Mouse (Mus musculus) hindbrain, embryonic 13.5 days (tissue): Measurements from ENCODE around the gene Nit2. TPM values are rescaled to one million over a fixed set of nuclear protein-coding genes. Genes with fewer than 3 reads are reported as not detected.

Experiments
- ATAC-seq: fragments of 200-750 bp; cut with Nextera tagmentation; 2 replicates; pipeline ENCODE4 v1.8.0; 2017; ENCODE audit warnings: moderate TSS enrichment; ENCODE audit not compliant: low FRiP score
- H3K27ac ChIP-seq: fragments of 300-500 bp; sonication (generic); 2 replicates; pipeline ENCODE4 v1.5.1; 2015; ENCODE audit warnings: inconsistent platforms, mild to moderate bottlenecking, moderate library complexity
- H3K27me3 ChIP-seq: fragments of 300-500 bp; sonication (generic); 2 replicates; pipeline ENCODE4 v1.6.1; 2015; ENCODE audit warnings: mild to moderate bottlenecking, inconsistent platforms
- H3K36me3 ChIP-seq: fragments of 300-500 bp; sonication (generic); 2 replicates; pipeline ENCODE4 v1.6.1; 2015; ENCODE audit warnings: mild to moderate bottlenecking, inconsistent platforms
- H3K4me1 ChIP-seq: fragments of 300-500 bp; sonication (generic); replicated peaks from 2 replicates; pipeline ENCODE4 v1.6.1; 2015; ENCODE audit warnings: inconsistent platforms
- H3K4me2 ChIP-seq: fragments of 300-500 bp; sonication (generic); 2 replicates; pipeline ENCODE4 v1.6.1; 2015; ENCODE audit warnings: inconsistent platforms, mild to moderate bottlenecking, moderate library complexity
- H3K4me3 ChIP-seq: fragments of 300-500 bp; sonication (generic); 2 replicates; pipeline ENCODE4 v1.5.1; 2015; ENCODE audit warnings: mild to moderate bottlenecking, inconsistent platforms
- H3K9ac ChIP-seq: fragments of 300-500 bp; sonication (generic); 2 replicates; pipeline ENCODE4 v1.6.1; 2015; ENCODE audit warnings: mild to moderate bottlenecking, inconsistent platforms
- H3K9me3 ChIP-seq: fragments of 300-500 bp; sonication (generic); 2 replicates; pipeline ENCODE4 v1.6.1; 2016; ENCODE audit warnings: inconsistent platforms
- WGBS: fragments of 180-500 bp; shearing (Covaris S2); methylation state at CpG from one replicate; pipeline ENCODE4 v1.1.7; 2015; 5-methylcytosine and 5-hydroxymethylcytosine counted together
- polyA plus RNA-seq: library from polyadenylated mRNA; unstranded; fragments of >200 nt; fragmentation: Nextera tagmentation; extraction: Ambion mirVana; gene quantifications from 2 replicates; pipeline ENCODE4 v1.2.1, GENCODE M21; 2015

Nit2 gene
- polyA plus RNA-seq = 39.9 and 45.0 TPM in 2 replicates

GRCm38 (mm10) chr16:57166611-57167513 is at the start of gene Nit2:
TSS of gene Nit2 (minus strand) at chr16:57167341.
- no peaks in the 10 kb centered on the region for H3K27me3 ChIP-seq
- under 1% methylated on average over 58 of the region's 58 CpGs for WGBS
- ATAC-seq = peak; percentile 99

GRCm38 (mm10) chr16:57215957-57216356 is 48.8 kb upstream of the Nit2 start:
- H3K9me3 ChIP-seq = no peaks in the 10 kb centered on the region
- no peak overlapping the region for H3K4me3 ChIP-seq
- ATAC-seq = no peak
- H3K4me2 ChIP-seq = no peak overlapping the region
- no peaks in the 10 kb centered on the region for H3K27me3 ChIP-seq
- H3K9ac ChIP-seq = no peak overlapping the region
- peaks cover 36% of the 10 kb centered on the region for H3K36me3 ChIP-seq
- H3K27ac ChIP-seq = no peak overlapping the region
- no peaks in the 10 kb centered on the region for H3K4me1 ChIP-seq

More at GRCm38 (mm10) chr16:57166611-57167513, at the start of gene Nit2:
- Histone ChIP-seq H3K9me3 (no peaks in the 10 kb centered on the region), H3K4me2 (peak within 1 kb of the TSS; percentile 66), H3K27ac (peak within 1 kb of the TSS; percentile 85), H3K4me1 (peaks cover 15% of the 10 kb centered on the region), H3K9ac (peak within 1 kb of the TSS; percentile 79), H3K4me3 (peak within 1 kb of the TSS; percentile 60), H3K36me3 (peaks cover 18% of the 10 kb centered on the region)

GRCm38 (mm10) chr16:57211037-57211436 is 43.9 kb upstream of the Nit2 start:
- Histone ChIP-seq H3K9me3 (no peaks in the 10 kb centered on the region), H3K27ac (no peak overlapping the region), H3K9ac (no peak overlapping the region), H3K4me1 (no peaks in the 10 kb centered on the region), H3K27me3 (no peaks in the 10 kb centered on the region), H3K4me3 (no peak overlapping the region), H3K36me3 (peaks cover 44% of the 10 kb centered on the region), H3K4me2 (no peak overlapping the region)
- 94% methylated on average over 2 of the region's 2 CpGs for WGBS
- no peak for ATAC-seq

- no peak for ATAC-seq
Observed at GRCm38 (mm10) chr16:57208342-57208741, 41.2 kb upstream of the Nit2 start.

GRCm38 (mm10) chr16:57197281-57197680 is 30.1 kb upstream of the Nit2 start:
- 66% methylated on average over 3 of the region's 3 CpGs for WGBS
- no peak for ATAC-seq
- Histone ChIP-seq H3K4me2 (no peak overlapping the region), H3K36me3 (peaks cover 37% of the 10 kb centered on the region), H3K27me3 (no peaks in the 10 kb centered on the region), H3K9me3 (no peaks in the 10 kb centered on the region), H3K27ac (no peak overlapping the region), H3K9ac (no peak overlapping the region), H3K4me3 (no peak overlapping the region), H3K4me1 (no peaks in the 10 kb centered on the region)

More at GRCm38 (mm10) chr16:57208342-57208741, 41.2 kb upstream of the Nit2 start:
- no peaks in the 10 kb centered on the region for H3K4me1 ChIP-seq
- H3K4me2 ChIP-seq = no peak overlapping the region
- no peak overlapping the region for H3K4me3 ChIP-seq
- 87% methylated on average over 2 of the region's 2 CpGs for WGBS
- H3K27me3 ChIP-seq = no peaks in the 10 kb centered on the region
- no peak overlapping the region for H3K9ac ChIP-seq
- H3K36me3 ChIP-seq = peaks cover 39% of the 10 kb centered on the region
- no peaks in the 10 kb centered on the region for H3K9me3 ChIP-seq
- H3K27ac ChIP-seq = no peak overlapping the region

GRCm38 (mm10) chr16:57196590-57196989 is 29.4 kb upstream of the Nit2 start:
- H3K36me3 ChIP-seq = peaks cover 43% of the 10 kb centered on the region
- H3K9me3 ChIP-seq = no peaks in the 10 kb centered on the region

GRCm38 (mm10) chr16:57191214-57191613 is 24.1 kb upstream of the Nit2 start:
- 91% methylated on average over 14 of the region's 14 CpGs for WGBS
- H3K9ac ChIP-seq = no peak overlapping the region
- no peak overlapping the region for H3K27ac ChIP-seq
- no peaks in the 10 kb centered on the region for H3K4me1 ChIP-seq
- no peaks in the 10 kb centered on the region for H3K27me3 ChIP-seq
- H3K36me3 ChIP-seq = peaks cover 44% of the 10 kb centered on the region
- H3K4me2 ChIP-seq = no peak overlapping the region
- ATAC-seq = no peak
- no peaks in the 10 kb centered on the region for H3K9me3 ChIP-seq
- no peak overlapping the region for H3K4me3 ChIP-seq

More at GRCm38 (mm10) chr16:57196590-57196989, 29.4 kb upstream of the Nit2 start:
- H3K4me2 ChIP-seq = no peak overlapping the region
- H3K4me1 ChIP-seq = no peaks in the 10 kb centered on the region
- no peak overlapping the region for H3K4me3 ChIP-seq
- no peak overlapping the region for H3K9ac ChIP-seq
- H3K27ac ChIP-seq = no peak overlapping the region
- ATAC-seq = no peak
- 89% methylated on average over 5 of the region's 5 CpGs for WGBS
- no peaks in the 10 kb centered on the region for H3K27me3 ChIP-seq

GRCm38 (mm10) chr16:57190390-57190789 is 23.2 kb upstream of the Nit2 start:
- 93% methylated on average over 8 of the region's 8 CpGs for WGBS
- Histone ChIP-seq H3K4me1 (no peaks in the 10 kb centered on the region), H3K27me3 (no peaks in the 10 kb centered on the region), H3K9ac (no peak overlapping the region), H3K27ac (no peak overlapping the region), H3K36me3 (peaks cover 50% of the 10 kb centered on the region), H3K4me3 (no peak overlapping the region), H3K4me2 (no peak overlapping the region), H3K9me3 (no peaks in the 10 kb centered on the region)
- no peak for ATAC-seq

- H3K9ac ChIP-seq = no peak overlapping the region
- no peak overlapping the region for H3K4me3 ChIP-seq
- 92% methylated on average over 2 of the region's 2 CpGs for WGBS
- no peaks in the 10 kb centered on the region for H3K9me3 ChIP-seq
- no peak overlapping the region for H3K4me2 ChIP-seq
- H3K4me1 ChIP-seq = no peaks in the 10 kb centered on the region
- no peak overlapping the region for H3K27ac ChIP-seq
- no peak for ATAC-seq
- peaks cover 52% of the 10 kb centered on the region for H3K36me3 ChIP-seq
- H3K27me3 ChIP-seq = no peaks in the 10 kb centered on the region
Observed at GRCm38 (mm10) chr16:57189493-57189892, 22.4 kb upstream of the Nit2 start.

GRCm38 (mm10) chr16:57186618-57187017 is 19.5 kb upstream of the Nit2 start:
- no peak overlapping the region for H3K4me2 ChIP-seq
- H3K36me3 ChIP-seq = peaks cover 71% of the 10 kb centered on the region
- WGBS = 97% methylated on average over 4 of the region's 4 CpGs
- no peaks in the 10 kb centered on the region for H3K4me1 ChIP-seq
- H3K9me3 ChIP-seq = no peaks in the 10 kb centered on the region
- no peak overlapping the region for H3K9ac ChIP-seq
- no peak overlapping the region for H3K27ac ChIP-seq
- no peak for ATAC-seq
- no peaks in the 10 kb centered on the region for H3K27me3 ChIP-seq
- no peak overlapping the region for H3K4me3 ChIP-seq

GRCm38 (mm10) chr16:57182037-57182436 is 14.9 kb upstream of the Nit2 start:
- WGBS = 94% methylated on average over 5 of the region's 5 CpGs
- Histone ChIP-seq H3K9ac (no peak overlapping the region), H3K4me3 (no peak overlapping the region), H3K27ac (no peak overlapping the region), H3K4me2 (no peak overlapping the region), H3K27me3 (no peaks in the 10 kb centered on the region), H3K4me1 (no peaks in the 10 kb centered on the region), H3K9me3 (no peaks in the 10 kb centered on the region), H3K36me3 (peaks cover 60% of the 10 kb centered on the region)
- ATAC-seq = no peak

- Histone ChIP-seq H3K36me3 (peaks cover 62% of the 10 kb centered on the region), H3K4me1 (no peaks in the 10 kb centered on the region), H3K9me3 (no peaks in the 10 kb centered on the region), H3K4me3 (no peak overlapping the region), H3K9ac (no peak overlapping the region), H3K27me3 (no peaks in the 10 kb centered on the region), H3K4me2 (no peak overlapping the region), H3K27ac (no peak overlapping the region)
- ATAC-seq = no peak
- 80% methylated on average over 11 of the region's 11 CpGs for WGBS
Observed at GRCm38 (mm10) chr16:57181180-57181579, 14.0 kb upstream of the Nit2 start.

GRCm38 (mm10) chr16:57177664-57178063 is 10.5 kb upstream of the Nit2 start:
- H3K36me3 ChIP-seq = peaks cover 48% of the 10 kb centered on the region
- H3K27me3 ChIP-seq = no peaks in the 10 kb centered on the region
- ATAC-seq = no peak
- H3K9me3 ChIP-seq = no peaks in the 10 kb centered on the region
- H3K4me3 ChIP-seq = no peak overlapping the region
- H3K27ac ChIP-seq = no peak overlapping the region
- WGBS = 91% methylated on average over 10 of the region's 10 CpGs
- H3K9ac ChIP-seq = no peak overlapping the region
- H3K4me2 ChIP-seq = no peak overlapping the region
- no peaks in the 10 kb centered on the region for H3K4me1 ChIP-seq
